Mouse (Mus musculus): Measurements from ENCODE around the gene Loxl1.
"Not testable (repeated sequence)": the region's sequence is repeated elsewhere in the genome, so short reads cannot be mapped to it uniquely, and the experiment has no call there.

The Loxl1 gene

DNA sequence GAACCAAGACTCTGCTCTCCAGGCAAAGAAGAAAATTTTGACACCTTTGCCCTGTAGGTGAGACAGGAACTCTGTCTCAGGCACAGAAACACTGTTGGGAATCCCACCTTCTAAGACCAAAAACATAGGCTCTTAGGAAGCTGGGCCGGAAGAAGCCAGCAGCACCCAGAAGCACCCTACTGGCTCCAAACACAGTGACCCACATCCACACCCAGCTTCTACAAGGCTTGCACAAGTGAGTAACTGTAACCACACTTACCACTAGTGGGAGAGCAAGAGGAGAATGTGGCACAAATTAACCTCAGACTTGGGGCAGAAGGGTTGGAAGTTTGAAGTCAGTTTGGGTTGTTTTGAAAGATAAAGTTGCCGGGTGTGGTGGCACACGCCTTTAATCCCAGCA, 37.2 kb downstream of the Loxl1 start:
- DNase-seq (ENCODE audit: low spot score): no peak

DNA sequence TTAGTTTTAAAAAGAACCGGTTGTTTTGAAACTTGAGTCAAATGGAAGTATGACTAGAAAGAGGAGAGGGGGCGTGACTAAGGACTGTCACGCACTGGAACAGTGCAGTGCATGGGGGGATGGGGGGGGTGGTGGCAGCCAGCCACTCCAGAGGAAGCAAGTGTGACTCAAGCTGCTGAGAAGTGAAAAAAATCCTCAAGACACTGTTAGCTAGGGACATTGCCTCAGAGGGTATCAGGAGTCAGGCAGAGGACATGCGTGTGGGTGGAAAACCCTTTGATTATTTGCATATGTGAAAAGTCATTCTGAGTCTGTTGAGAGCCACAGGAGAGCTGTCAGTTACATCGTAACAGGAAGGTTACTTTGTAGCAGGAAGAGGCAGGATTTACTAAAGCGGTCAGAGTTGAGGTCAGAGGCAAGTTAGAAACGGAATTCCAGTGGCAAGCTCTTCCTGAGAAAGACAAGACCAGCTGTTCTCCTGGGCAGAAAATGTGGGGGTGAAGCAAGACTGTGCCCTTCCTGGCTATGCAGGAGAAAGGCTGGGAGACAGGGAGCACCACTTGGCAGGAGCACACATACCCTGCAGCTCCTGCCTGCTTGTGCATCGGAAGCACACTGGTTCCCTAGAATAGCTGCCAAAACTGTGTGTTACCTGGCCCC, 37.7 kb downstream of the Loxl1 start:
- no peak for DNase-seq (ENCODE audit: low spot score)

DNA sequence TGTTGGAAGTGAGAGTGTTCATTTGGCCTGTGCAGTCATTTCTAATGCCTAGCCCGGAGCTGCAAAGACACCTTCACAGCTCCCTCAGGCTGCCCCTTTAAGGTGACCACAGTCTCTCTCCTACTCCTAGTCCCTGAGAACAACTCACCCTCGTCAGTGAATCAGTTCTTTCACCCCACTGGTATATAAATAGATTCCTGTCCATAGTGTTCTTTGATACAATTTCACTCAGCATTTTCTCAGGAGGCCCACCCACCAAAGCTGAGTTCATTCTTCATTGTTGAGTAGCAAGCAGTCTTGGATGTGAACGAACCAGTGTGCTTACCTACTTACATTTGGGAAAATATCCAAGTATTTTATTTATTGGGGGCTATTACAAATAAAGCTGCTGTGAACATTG, 38.4 kb downstream of the Loxl1 start:
- DNase-seq (ENCODE audit: low spot score): no peak

DNA sequence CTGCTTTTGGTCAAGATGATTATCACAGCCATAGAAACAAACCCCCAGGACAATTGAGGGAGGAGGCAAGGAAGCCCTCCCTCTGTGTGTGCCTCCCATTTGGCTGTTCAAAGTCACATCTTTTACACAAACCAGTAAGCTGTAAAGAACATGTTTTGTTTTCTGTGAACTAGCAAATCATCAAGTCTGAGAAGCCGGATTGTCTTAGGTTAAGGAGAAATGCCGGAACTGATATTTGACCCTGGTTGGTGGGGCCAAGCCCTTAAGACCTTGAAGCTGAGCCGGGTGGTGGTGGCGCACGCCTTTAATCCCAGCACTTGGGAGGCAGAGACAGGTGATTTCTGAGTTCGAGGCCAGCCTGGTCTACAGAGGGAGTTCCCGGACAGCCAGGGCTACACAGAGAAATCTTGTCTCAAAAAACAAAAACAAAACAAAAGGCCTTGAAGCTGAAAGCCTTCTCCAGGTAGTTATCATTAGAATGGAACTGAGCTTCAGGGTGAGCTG, 38.8 kb downstream of the Loxl1 start:
- DNase-seq (ENCODE audit: low spot score): no peak

DNA sequence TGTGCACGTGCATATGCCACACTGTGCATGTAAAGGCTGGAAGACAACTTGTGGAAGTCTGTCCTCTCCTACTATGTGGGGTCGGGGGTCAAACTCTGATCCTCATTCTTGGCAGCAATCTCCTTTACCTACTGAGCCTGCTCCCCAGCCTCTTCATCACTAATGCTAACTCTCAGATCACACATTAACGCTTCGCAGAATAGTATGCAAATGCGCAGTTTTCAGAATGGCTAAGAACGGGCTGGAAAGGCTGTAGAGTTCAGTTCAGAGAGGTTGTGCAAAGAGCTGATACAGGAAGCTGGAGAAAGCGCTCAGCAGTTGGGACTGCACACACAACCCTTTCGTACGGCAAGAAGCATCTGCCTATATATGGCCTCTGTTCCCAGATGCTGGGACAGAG, 40.1 kb downstream of the Loxl1 start:
- DNase-seq (ENCODE audit: low spot score): no peak

DNA sequence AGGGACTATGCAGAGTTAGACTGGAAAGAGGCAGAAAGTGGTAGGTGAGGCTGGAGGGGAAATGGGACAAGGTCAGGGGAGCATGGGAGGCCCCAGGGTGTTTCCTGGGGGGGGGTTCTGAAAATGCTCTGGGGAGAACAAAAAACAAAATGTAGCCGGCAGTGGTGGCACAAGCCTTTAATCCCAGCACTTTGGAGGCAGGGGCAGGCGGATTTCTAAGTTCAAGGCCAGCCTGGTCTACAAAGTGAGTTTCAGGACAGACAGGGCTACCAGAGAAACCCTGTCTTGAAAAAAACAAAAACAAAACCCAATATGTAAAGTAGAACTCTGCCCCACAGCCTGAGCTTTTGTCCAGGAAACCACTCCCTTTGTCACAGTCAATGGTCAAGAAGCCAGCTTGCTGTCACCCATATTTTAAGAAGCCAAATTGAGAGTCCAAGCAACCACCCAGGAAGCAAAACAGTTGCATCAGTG, 40.9 kb downstream of the Loxl1 start:
- DNase-seq (ENCODE audit: low spot score): no peak

DNA sequence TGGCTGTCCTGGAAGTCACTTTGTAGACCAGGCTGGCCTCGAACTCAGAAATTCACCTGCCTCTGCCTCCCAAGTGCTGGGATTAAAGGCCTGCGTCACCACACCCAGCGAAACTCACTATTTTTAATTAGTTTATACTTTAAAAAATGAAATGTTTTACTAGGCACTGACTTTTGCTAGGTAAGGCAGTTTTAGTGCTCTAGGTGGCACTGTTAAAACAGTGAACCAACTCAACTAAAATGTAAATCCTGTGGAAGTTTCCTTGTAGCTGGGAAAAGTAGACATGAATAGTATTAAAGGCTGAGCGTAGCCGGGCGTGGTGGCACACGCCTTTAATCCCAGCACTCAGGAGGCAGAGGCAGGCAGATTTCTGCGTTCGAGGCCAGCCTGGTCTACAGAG, 41.4 kb downstream of the Loxl1 start:
- DNase-seq (ENCODE audit: low spot score): not testable (repeated sequence)

DNA sequence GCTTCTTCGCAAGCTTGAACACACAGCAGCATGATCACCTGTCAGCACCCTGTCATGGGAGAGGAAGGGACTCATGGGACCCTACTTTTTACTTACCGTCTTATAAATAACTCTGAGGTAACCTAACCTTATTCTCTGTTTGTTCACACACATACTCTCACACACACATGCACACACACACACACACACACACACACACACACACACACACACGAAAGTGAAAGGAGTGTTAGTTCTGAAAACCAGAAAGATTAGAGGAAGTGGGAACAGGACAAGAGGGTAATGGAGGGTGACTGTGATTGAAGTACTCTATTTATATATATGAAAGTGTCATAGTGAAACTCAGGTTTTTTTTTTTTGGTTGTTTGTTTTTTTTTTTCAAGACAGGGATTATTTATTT, 41.9 kb downstream of the Loxl1 start:
- DNase-seq (ENCODE audit: low spot score): no peak

DNA sequence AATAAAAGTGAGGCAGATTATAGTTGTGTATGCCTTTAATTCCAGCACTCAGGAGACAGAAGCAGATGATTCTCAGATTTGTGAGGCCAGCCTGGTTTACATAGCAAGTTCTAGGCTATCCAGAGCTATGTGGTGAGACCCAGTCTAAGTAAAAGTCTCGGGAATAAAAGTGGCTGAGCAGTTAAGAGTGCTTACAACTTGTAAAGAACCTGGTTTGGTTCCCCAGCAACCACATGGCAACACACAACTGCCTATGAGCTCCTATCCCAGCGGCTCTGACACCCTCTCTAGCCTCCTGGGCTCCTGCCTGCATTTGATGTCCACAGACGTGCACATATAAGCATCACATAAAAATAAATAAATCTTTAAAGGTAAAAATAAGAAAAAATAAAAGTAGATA, 42.9 kb downstream of the Loxl1 start:
- no peak for DNase-seq (ENCODE audit: low spot score)

DNA sequence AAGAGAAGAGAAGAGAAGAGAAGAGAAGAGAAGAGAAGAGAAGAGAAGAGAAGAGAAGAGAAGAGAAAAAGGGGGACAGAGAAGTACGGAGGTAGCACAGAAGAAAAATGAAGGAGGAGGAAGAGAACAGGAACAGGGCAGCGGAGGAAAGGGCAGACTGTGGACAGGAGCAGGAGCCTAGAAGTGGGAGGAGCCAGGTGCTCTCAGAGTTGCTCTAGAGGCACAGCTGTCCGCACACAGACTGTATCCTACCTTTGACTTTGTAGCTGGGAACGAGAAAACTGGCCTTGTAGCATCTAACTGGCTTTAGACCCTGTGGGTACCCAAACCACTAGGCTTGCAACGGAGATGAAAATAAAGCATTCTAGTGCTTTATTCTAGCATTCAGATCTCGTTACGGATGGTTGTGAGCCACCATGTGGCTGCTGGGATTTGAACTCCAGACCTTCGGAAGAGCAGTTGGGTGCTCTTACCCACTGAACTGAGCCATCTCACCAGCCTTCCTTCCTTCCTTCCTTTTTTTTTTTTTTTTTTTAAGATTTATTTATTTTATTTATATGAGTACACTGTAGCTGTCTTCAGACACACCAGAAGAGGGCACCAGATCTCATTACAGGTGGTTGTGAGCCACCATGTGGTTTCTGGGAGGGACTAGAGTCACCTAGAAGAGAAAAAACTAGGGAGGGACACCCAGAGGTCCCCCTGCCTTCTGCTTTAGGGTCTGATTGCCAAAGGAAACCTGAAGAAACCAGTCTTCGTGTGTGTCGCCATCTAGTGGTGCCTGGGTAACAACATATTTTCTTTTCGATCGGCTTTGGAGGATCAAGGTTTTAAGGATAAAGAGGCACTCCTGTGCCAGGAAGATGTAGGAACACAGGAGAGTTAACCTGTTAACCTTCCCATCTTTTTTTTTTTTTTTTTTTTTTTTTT, 44.3 kb downstream of the Loxl1 start:
- DNase-seq (ENCODE audit: low spot score): peak; percentile 43

DNA sequence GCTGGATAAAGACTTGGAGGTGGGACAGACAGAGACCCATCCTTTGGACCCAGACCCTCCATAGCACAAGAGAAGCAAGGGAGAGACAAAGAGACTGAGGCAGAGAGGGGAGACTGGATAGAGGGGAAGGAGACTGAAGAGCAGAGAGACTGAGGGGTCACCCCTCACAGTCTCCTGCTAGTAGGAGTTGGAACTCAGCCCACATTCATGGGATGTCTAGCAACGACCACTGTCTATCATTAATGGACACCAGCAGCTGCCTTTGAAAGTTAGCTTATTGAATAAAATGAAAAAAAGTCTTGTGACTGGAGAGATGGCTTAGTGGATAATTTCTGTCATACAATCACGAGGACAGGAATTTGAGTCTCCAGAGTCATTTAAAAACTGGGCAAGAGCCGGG, 45.9 kb downstream of the Loxl1 start:
- DNase-seq (ENCODE audit: low spot score): no peak

DNA sequence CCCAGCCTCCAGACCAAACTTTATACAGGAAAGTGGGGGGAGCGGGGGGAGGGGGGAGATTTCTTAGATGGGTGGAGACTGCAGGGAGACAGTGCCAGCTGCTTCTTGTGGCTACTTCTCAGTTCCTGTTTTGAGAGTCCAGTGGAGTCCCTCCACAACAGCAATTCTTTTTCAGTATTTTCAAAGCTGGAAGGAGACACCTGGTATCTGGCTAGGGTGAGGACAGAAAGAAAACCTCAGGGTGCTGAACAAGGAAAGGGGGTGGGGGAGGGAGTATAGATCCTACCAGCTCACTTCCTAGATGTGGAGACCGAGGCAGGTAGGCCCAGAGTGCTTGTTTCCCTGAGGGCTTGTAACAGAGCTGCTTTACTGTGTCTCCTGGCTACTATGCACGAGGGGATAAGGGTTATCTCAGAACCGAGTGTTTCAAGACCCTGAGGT, 46.4 kb downstream of the Loxl1 start:
- no peak for DNase-seq (ENCODE audit: low spot score)

DNA sequence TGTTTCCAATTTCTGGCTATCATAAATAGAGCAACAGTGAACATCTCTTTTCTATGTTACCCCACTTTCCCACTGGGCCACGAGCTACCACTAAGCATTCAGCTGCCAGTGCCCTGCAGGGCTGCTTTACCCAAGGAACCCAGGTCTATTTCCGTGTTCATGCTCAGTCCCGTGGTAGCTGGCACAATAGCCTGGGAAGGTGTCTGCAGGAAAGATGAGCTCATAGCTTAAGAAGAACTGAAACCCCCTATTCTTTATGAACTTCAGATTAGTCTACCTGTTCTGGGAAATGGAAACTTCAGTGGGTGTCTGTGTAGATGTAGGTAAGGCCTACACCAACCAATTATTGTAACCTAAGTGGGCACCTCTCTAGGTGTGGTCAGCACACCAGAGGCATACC, 47.6 kb downstream of the Loxl1 start:
- DNase-seq (ENCODE audit: low spot score): no peak

DNA sequence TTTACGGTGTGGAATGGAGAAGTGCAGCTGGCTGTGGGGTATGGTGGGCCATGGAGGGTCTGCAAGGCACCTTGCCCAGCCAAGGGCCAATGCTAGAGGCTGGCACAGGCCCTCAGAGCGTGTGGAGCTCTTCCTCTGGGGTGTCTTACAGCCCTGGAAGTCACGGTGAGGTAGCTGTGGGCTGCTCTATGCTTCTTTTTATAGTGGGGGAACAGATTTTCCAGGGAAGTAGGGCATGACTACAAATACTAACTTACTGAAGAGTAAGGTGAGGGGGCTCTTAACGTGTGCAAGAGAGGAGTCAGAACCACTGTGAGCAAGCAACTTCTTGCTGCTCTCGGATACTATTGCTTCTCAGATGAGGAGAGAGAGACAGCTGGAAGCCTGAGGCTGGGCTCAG, 50.5 kb downstream of the Loxl1 start:
- DNase-seq (ENCODE audit: low spot score): no peak

DNA sequence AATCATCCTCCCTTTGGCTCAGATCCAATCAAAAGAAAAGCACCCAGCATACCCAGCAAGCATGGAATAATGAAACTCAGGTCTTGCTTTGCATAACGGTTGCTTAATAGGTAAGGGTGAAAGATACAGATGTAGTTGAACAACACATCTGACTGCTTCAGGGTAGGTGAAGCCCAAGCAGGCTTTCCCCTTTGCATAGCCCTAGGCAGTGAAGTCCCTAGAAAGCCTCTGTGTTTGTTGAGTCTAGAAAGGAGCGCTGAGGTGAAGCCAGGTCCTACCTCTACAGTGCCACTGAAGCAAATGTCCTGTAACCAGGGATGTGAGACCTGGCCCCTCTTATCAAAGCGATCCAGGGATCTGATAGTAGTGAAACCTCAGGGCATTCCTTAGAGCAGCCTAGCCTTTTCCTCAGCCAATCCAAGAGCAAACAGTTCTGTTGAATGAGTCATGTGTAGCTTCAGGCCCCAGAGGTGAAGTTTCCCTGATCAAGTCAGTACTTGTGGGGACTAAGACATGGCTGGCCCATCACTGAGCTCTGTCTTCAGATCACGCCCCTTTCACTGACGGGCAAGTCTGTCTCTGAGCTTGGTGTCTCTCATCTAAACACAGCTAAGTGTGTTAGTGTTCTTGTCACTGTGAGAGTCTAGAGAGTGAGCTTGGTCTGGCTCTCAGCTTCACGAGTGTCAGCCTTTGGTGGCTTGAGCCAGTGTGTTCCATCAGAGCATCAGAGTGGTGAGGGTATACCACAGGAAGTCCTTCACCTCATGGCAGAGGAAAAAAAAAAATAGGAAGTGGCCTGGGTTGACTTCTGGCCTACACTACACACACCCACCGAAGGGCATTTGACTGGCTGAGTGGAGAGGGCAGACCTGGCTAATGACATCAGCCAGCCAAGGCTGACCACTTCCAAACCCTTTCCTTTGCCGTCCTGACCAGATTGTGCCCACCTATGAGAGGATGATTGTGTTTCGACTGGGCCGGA, 57.0 kb downstream of the Loxl1 start:
- no peak for DNase-seq (ENCODE audit: low spot score)

DNA sequence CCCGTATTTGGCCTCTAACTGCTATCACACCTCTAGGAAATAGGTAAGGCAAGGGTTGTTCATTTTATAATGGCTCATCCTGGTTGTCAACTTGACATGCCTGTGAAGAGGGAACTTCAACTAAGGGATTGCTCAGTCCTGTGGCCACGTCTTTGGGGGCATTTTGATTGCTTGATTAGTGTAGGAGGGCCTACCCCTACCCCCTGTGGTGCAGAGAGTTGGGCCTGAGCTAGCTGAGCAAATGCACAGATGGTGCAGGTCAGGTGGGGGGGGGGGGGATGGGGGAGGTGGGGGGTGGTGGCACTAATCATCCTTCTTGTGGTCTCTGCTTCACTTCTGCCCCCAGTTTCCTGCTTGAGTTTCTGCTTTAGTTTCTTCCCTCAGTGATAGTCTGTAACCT, 57.9 kb downstream of the Loxl1 start:
- DNase-seq (ENCODE audit: low spot score): no peak

DNA sequence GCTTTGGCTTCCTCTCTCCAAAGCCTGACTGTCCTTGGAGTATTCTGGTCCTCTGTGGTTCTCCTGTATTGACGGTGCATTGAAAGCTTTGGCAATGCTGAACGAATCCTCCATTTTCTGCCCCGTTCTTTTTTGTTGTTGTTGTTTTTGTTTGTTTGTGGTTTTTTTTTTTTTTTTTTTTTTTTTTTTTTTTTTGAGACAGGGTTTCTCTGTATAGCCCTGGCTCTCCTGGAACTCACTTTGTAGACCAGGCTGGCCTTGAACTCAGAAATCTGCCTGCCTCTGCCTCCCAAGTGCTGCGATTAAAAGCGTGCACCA, 59.2 kb downstream of the Loxl1 start:
- DNase-seq (ENCODE audit: low spot score): not testable (repeated sequence)

DNA sequence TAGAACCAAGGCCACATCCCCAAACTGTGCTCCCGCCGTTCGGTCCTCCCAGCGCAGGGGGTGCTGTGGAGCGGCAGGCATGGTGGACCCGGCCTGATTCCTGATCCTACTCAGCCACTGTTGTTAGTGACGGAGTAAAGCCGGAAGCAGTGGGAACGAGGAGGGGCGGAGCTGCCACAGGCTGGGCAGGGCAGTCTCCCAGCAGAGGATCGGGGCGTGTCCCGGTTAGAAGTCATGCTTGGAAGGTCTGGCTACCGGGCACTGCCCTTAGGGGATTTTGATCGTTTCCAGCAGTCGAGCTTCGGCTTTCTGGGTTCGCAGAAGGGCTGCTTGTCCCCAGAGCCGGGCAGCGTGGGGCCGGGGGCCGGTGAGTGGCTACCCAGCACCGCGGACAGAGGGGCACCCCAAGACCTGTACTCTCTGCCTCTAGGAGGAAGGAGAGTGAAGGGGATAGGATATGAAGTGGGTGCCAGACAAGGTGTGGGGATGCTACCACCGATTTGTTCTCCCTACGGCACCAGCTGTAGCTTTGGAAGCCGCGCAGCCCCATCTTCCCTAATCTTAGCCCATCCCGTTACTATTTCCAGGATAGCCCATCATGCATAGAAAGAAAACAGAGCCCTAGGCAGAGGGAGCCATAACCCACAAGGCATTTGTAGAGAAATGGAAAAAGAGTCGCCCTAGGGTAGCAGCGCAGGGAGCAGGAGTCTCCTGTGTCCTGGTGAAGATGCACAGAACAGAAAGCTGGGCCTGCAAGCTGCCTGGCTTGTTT, 59.8 kb downstream of the Loxl1 start, which contains the start of gene Stoml1:
Gene Stoml1 (plus strand): TSS at position 132 of the 772 bp plus-strand sequence.
- peak; percentile 93 for DNase-seq (ENCODE audit: low spot score)

DNA sequence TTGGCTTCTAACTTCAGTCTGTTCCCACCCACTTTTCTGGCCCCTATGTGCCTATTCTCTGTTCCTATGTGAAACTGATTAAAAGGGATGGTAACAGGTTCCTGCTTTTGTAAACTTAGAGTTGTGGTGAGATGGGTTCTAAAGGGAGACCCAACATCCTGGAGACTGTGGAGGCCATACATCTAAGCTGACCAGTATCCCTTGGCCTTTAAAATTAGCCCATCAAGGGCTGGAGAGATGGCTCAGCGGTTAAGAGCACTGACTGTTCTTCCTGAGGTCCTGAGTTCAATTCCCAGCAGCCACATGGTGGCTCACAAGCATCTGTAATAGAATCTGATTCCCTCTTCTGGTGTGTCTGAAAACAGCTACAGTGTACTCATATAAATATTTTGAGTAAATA, 62.3 kb downstream of the Loxl1 start:
- not testable (repeated sequence) for DNase-seq (ENCODE audit: low spot score)

DNA sequence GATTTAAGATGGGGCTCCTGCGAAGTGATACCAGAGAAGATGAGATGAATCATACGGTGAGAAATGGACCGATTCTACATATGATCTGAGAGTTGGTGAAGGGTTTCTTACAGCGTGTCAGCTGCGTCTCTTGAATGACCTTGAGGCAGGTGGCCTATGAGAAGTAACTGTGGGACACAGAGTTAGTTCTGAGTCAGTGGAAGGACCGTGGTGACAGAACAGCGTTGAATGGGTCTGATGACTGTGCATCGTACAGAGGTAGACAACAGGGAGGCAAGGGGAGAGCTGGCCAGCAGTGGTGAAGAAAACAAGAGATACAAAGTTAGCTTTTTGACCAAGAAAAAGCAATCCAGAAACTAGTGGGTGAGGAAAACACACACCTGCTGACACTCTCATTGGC, 62.7 kb downstream of the Loxl1 start:
- no peak for DNase-seq (ENCODE audit: low spot score)

DNA sequence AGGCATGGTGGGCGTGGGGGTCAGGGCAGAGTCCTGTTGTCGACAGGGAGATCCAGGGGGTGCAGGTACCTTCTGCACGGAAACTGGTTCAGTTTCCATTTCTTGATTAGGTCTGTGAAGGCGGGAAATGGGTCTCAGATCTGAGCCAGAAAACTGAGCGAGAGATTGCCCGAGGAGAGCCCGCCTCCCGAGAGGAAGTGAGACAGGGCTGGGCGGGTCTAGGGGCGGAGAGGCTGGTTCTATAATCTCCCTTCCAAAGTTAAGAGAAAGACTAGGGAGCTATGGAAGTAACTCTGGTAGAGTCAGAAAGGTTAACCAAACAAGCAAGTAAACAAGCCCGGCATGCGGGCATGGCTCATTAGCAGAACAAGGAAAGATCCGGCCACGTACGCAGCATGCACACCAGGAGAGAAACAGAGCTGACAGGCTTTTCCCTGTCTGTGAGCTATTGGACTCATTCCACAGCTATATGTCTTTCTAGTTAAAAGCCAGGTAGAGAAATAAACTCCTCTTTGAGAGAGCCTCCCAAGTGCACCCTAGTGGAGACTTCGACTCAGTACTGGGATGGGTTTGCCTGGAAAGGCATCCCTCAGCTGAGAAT, 63.3 kb downstream of the Loxl1 start, which contains the start of gene Pml:
Gene Pml (minus strand): TSS at position 195 of the 601 bp plus-strand sequence.
- peak; percentile 74 for DNase-seq (ENCODE audit: low spot score)

Measured in ovary, postnatal 36 days (tissue).